ENCODE assay signal across 22 mouse cellular contexts in the genomic region with DNA sequence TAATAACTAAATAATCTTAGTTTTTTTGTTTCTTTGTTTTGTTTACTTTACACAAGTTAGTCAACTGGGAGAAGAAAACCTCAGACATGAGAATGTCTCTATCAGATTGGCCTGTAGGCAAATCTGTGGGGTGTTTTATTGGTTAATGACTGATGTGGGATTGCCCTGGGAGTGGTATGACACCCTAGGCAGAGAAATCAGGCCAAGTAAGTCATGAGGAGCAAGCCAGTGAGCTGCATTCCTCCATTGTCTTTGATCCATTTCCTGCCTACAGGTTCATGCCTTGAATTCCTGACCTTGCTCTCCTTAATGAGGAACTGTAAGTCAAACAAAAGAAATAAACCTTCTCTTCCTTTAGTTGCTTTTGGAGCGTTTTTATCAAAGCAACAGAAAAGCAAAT.
"Had no signal": no experiment of that assay in that cellular context is flagged by ENCODE, and none has a peak within 500 bp of the region (broad histone marks: within the 10 kb centered on the region; RNA-seq: fewer than 3 reads in every experiment).

No protein-coding gene starts in this region.

- H3K27ac ChIP-seq: heart, adult 2 months; heart, embryonic 13.5 days; heart, embryonic 15.5 days; hindbrain, embryonic 13.5 days; hindbrain, embryonic 15.5 days; hindbrain, postnatal 0 days; kidney, embryonic 15.5 days; kidney, postnatal 0 days; limb, embryonic 13.5 days; limb, embryonic 15.5 days; liver, embryonic 12.5 days; liver, embryonic 14.5 days had no signal

- ATAC-seq: hindbrain, postnatal 0 days; intestine, embryonic 16.5 days; liver, embryonic 12.5 days had no signal

- H3K4me1 ChIP-seq: hindbrain, embryonic 13.5 days; hindbrain, embryonic 15.5 days; kidney, embryonic 15.5 days; limb, embryonic 13.5 days; limb, embryonic 15.5 days; liver, embryonic 12.5 days had no signal

- H3K9ac ChIP-seq: heart, embryonic 13.5 days; heart, embryonic 15.5 days; hindbrain, embryonic 13.5 days; hindbrain, embryonic 15.5 days; kidney, embryonic 15.5 days; limb, embryonic 13.5 days; limb, embryonic 15.5 days; liver, embryonic 12.5 days; liver, embryonic 14.5 days had no signal

- H3K4me2 ChIP-seq: heart, embryonic 11.5 days; heart, embryonic 13.5 days; heart, embryonic 15.5 days; hindbrain, embryonic 13.5 days; hindbrain, embryonic 15.5 days; kidney, embryonic 15.5 days; limb, embryonic 13.5 days; limb, embryonic 15.5 days; liver, embryonic 12.5 days had no signal

- H3K4me3 ChIP-seq: heart, adult 2 months; heart, embryonic 13.5 days; heart, embryonic 15.5 days; hindbrain, embryonic 13.5 days; hindbrain, embryonic 15.5 days; kidney, embryonic 15.5 days; limb, embryonic 13.5 days; limb, embryonic 15.5 days; liver, embryonic 12.5 days had no signal

- H3K36me3 ChIP-seq: heart, embryonic 13.5 days; heart, embryonic 15.5 days; hindbrain, embryonic 13.5 days; hindbrain, embryonic 15.5 days; kidney, embryonic 15.5 days; limb, embryonic 13.5 days; limb, embryonic 15.5 days; liver, embryonic 12.5 days had no signal

- DNase-seq: gastrocnemius, postnatal 14 days; gastrocnemius, postnatal 36 days; heart, adult 11 months; heart, adult 2 months; heart, postnatal 14 days; heart, postnatal 36 days; layer of hippocampus, adult 9-11 months; layer of hippocampus, postnatal 36 days; left cerebral cortex, postnatal 4 days had no signal

- H3K9me3 ChIP-seq: heart, embryonic 13.5 days; heart, embryonic 15.5 days; hindbrain, embryonic 13.5 days; hindbrain, embryonic 15.5 days; kidney, embryonic 15.5 days; limb, embryonic 13.5 days; limb, embryonic 15.5 days; liver, embryonic 12.5 days had no signal

- H3K27me3 ChIP-seq: heart, embryonic 13.5 days; heart, embryonic 15.5 days; hindbrain, embryonic 13.5 days; hindbrain, embryonic 15.5 days; kidney, embryonic 15.5 days; limb, embryonic 13.5 days; limb, embryonic 15.5 days; liver, embryonic 12.5 days had no signal
